Mouse (Mus musculus): ENCODE results near the gene Antxr2.

Gene Antxr2

GRCm38 (mm10) chr5:97907482-97907881 lies 123.4 kb downstream of the Antxr2 start:
- no peak for DNase-seq (ENCODE audit: low spot score)

DNA sequence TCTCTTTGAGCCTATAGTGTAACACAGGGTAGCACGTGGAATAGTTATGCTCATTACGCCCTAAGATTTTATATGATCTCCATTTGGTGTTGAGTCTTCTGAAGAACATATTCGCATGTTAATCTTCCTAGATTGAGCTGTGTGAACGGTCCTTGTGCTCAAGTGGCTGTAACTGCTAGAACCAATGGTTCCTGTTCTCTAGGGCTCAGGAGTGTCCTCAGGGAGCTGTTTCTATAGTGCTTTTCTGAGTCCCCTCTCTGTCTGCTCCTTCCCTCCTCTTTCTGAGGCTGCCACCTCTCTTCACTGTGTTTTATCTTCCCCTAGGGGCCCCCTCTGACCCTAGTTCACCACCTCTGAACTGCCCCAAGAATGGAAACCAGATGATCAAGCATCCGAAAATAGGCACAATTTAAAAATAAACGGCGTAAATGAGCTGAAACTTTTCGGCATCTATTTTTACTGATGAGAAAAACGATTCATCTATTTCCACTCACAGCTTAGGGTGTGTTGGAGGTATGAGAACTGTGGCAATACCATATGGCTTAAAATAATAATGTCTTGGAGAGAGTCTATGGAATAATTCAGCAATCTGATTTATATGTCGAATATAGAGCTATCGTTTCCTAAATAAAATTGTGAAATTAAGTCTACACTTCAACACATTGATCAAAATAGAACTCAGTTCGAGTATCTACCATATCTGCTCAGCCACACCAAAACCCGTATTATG lies 124.1 kb downstream of the Antxr2 start:
- no peak for DNase-seq (ENCODE audit: low spot score)

DNA sequence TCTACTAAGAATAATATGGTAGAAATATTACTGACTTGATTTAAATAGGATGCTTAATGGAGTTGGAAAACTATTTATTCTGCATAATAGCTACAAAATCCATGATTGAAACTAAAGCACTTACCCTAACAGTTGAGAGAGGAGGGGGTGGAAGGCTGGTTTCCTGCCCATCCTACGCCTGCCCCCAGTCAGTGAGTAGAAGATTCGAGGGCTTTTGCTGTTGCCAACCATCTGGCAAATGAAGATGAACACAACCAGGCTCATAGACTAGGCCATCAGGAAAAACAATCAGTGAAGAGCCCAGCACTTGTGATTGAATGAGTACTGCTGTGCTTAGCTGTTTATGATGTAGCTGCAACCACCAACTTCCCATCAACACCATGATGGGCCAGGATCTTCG lies 125.0 kb downstream of the Antxr2 start:
- DNase-seq (ENCODE audit: low spot score) = no peak

- no peak for DNase-seq (ENCODE audit: low spot score)
Measured at GRCm38 (mm10) chr5:97901096-97901495, 129.7 kb downstream of the Antxr2 start.

DNA sequence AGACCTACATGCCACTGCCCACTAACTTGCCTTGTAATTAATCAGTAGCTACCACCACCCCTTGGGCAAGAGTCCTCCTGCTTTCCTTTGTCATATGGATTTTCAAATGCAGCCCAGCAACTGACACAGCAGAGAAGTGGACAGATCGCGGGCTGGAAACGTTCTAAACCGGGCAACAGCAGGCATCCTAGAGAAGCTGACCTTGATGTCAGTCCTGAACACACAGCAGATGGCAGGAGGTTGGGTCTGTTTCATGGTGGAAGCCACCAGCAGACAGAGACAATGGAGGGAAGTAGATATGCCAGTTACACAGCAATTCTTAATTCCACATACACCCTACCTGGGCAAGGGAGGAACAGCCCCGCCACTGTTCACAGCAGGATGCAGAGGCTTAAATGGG lies 131.5 kb downstream of the Antxr2 start:
- DNase-seq (ENCODE audit: low spot score) = no peak

- no peak for DNase-seq (ENCODE audit: low spot score)
Measured at GRCm38 (mm10) chr5:97885427-97885826, 145.4 kb downstream of the Antxr2 start.

GRCm38 (mm10) chr5:97884110-97884509 lies 146.7 kb downstream of the Antxr2 start:
- DNase-seq (ENCODE audit: low spot score) = no peak

DNA sequence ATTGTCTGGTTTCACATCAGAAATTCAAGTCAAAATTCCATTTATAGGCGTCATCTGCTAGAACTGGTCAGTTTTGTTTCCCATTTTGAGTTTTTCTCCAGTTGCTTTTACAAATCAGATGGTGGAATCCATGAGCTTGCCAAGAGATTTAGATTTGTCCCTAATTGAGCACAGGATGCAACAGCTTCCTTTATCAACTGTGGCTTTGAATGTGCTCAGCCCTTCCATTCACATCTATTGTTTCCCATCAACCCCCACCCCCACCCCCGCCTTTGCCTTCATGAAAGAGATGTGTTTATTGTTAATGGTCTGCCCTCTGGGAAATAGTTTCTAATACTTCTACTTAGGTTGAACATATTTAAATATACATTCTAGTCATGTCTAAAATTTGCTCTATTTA lies 149.4 kb downstream of the Antxr2 start:
- DNase-seq (ENCODE audit: low spot score) = no peak

DNA sequence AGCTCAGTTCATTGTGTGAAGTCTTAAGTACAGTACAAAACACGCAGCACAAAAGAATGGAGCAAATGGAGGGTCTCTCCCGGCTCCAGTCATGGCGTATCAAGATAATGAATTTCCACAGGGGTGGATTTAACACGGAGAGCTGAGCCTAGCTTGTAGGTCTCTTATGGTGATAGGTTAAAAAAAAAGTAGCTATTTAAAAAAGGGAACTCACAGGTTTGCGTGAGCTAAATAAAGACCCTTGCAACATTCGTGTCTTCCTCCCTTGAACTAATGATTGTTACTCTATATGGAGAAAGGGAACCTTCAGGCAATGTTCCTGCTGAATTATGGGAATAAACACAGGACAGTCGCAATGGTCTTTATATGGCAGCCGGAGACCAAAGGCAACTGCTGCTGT lies 150.7 kb downstream of the Antxr2 start:
- DNase-seq (ENCODE audit: low spot score) = no peak

DNA sequence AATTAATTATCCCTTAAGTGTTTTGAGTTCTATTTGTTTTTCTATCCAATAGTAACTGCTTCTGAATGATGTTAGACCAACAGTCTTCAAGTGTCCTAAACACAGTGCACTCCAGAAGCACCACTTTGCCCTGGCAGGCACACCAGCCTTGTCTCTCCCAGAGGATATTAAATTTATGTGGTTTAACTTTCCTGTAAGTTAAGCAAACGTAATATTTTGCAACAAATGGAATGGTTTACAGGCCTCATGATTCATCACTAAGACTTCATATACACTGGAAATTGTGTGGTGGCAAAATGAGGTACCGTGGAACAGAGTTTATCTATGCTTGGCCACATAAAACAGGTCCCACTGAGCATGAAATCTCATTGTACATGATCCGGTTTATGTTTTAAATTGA lies 152.0 kb downstream of the Antxr2 start:
- no peak for DNase-seq (ENCODE audit: low spot score)

GRCm38 (mm10) chr5:97878215-97878794 lies 152.5 kb downstream of the Antxr2 start:
- DNase-seq (ENCODE audit: low spot score) = no peak

DNA sequence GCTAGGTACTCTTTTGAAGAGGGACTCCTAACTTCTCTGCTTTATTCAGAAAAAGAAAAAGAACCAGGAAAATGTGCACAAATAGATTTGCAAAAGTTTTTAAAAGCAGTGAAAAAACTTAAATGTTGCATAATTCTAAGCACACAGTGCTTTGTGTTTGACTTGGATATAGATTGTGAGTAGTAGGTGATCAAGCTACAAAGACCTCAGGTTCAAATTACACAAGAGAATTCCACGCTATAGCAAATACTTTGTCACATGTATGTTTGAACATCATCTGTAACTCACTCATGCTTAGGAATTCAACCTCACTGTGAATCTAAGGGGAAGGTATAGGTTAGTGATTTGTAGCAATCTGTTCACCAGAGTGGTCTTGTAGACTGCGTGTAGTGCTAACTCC lies 153.9 kb downstream of the Antxr2 start:
- DNase-seq (ENCODE audit: low spot score) = no peak

DNA sequence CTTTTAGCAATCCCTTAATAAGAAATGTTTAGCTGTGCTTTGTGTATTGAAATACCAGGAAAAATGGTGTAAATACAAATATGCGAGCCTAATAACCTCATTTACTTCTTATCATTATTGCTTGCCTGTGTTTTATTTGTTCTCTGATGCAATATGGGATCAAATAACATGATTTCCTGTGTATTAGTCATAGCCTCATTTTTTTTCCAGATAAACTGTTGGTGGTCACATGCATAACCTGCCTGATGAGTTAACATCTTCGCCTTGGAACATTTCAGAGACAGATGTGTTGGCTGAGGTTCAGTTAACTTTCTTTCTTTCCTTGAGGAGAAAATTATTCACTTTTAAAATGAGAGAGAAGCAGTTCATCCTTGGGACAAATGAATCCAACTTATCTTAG lies 162.9 kb downstream of the Antxr2 start:
- DNase-seq (ENCODE audit: low spot score) = no peak

- DNase-seq (ENCODE audit: low spot score) = no peak
Measured at GRCm38 (mm10) chr5:97866975-97867374, 163.9 kb downstream of the Antxr2 start.

DNA sequence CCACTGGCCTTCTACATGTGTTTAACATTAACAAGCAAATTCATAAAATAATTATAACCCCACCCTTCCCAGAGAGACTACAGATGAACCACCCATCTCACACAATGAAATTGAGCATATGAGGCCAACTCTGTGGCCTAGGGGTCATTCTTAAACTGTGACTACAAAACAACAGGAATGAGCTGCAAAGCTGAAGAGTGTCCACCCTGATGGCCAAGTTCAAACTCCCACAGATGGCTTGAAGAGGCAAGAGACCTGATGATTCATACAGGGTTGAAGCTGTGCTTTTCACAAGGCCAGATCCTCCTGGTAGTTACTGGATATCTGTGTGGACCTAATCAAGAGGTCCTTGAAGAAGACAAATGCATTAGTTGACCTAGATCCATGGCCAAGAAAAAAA lies 173.7 kb downstream of the Antxr2 start:
- no peak for DNase-seq (ENCODE audit: low spot score)

- no peak for DNase-seq (ENCODE audit: low spot score)
Measured at GRCm38 (mm10) chr5:97851981-97852748, 178.7 kb downstream of the Antxr2 start.

- no peak for DNase-seq (ENCODE audit: low spot score)
Measured at GRCm38 (mm10) chr5:97847204-97847895, 183.5 kb downstream of the Antxr2 start.

DNA sequence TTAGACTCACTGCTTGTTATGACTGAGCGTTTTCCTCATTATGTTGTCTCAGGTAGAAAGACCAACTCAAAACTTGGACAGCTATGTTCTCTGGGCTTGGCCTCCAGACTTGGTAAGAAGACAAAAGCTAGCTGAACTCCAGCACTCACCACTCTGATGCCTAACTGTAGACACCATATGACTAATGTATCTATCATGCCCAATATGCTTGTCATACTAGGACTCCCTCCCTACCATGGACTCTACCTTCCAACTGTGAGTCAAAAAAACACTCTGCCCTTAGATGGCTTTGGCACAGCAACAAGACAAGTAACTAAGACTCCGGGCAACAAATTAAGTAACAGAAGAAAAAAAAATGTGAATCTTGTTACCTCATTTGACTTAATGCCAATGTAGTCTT lies 184.3 kb downstream of the Antxr2 start:
- no peak for DNase-seq (ENCODE audit: low spot score)

- no peak for DNase-seq (ENCODE audit: low spot score)
Measured at GRCm38 (mm10) chr5:97842016-97842415, 188.8 kb downstream of the Antxr2 start.

DNA sequence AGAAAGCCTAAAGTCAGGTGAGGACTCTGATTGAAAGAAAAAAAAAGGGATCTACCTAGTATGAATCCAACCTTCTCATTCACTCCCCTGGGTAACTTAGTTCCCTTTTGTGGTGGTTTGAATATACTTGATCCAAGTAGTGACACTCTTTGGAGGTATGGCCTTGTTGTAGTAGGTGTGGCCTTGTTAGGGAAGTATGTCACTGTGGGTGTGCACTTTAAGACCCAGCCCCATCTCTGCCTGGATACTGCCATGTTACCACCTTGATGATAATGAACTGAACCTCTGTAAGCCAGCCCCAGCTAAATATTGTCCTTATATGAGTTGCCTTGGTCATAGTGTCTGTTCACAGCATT lies 190.9 kb downstream of the Antxr2 start:
- DNase-seq (ENCODE audit: low spot score) = no peak

DNA sequence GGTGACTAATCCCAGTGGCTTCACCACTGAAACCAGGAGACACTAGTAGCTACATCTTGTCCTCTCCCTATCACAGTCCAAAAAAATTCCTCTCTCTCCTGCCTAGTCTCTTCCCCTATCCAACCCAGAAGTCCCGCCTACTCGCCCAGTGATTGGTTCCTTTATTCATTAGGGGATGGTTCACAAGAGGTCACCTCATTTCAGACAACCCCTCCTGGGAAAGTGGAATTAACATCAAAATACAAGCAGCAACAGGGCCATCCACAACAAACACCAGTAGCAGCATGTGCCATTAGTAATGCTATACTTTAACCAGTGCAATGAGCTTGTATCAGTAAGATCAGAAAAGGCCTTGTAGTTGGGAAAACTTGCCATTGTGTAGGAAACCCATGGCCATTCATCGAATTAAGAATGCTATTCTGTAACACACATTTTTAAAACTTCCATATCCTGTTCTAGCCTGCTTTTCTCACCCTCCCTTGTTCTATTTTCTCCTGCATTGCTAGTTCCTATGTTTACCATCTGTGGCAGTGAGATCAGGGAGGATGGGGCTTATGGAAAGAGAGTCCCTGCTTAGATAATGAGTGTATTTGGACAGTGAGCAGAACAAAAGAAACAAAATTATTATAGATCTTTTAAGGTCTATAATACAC lies 191.4 kb downstream of the Antxr2 start:
- no peak for DNase-seq (ENCODE audit: low spot score)

- no peak for DNase-seq (ENCODE audit: low spot score)
Measured at GRCm38 (mm10) chr5:97837333-97837732, 193.5 kb downstream of the Antxr2 start.
